In genomic region chr1:130732706-130733658, GRCm38 (mm10) we compare ENCODE assay signal across 15 mouse cellular contexts. TPM values are rescaled to one million over a fixed set of nuclear protein-coding genes. Genes with fewer than 3 reads are reported as not detected.
A peak's percentile ranks its signal among the peaks of the same experiment; 100 is the strongest.
DNase-seq lines count a peak whose midpoint lies in the region; ATAC-seq and TF ChIP-seq lines count a peak whose summit lies in the region.
"Had no signal": no experiment of that assay in that cellular context is flagged by ENCODE, and none has a peak within 500 bp of the region (broad histone marks: within the 10 kb centered on the region; RNA-seq: fewer than 3 reads in every experiment).

No protein-coding gene starts in this region.

- peaks cover 18% of the 10 kb centered on the region for H3K4me1 ChIP-seq in lung, embryonic 14.5 days (ENCODE audit: insufficient read depth)
- H3K4me1 ChIP-seq in intestine, postnatal 0 days (replicated peaks; ENCODE audit: control insufficient read depth, insufficient read depth, low read length) = peaks cover 5% of the 10 kb centered on the region; the same call in 1 of the 2 replicates
- peaks cover 19% of the 10 kb centered on the region; the same call in 1 of the 2 replicates for H3K4me1 ChIP-seq in small intestine, adult 2 months (ENCODE audit: control insufficient read depth, insufficient read depth, insufficient read length, low read length)

- H3K27ac ChIP-seq in lung, embryonic 14.5 days (ENCODE audit: low read depth) = peak overlapping the region; percentile 75
- peak overlapping the region; percentile 37; the same call in 1 of the 2 replicates for H3K27ac ChIP-seq in intestine, postnatal 0 days (ENCODE audit: low read depth, low read length)
- H3K27ac ChIP-seq in small intestine, adult 2 months (ENCODE audit: insufficient read depth, low read depth, low read length) = peak overlapping the region; percentile 88
- H3K27ac ChIP-seq: forebrain, embryonic 10.5 days; heart, adult 2 months had no signal

- H3K9ac ChIP-seq in lung, embryonic 14.5 days = no peak overlapping the region
- 0 out of 2 replicates have a peak overlapping the region, but pooled peaks have one; percentile 17 for H3K9ac ChIP-seq in intestine, postnatal 0 days (ENCODE audit: low read depth, low read length)

- 71% methylated on average over 13 of the region's 13 CpGs for WGBS in lung, embryonic 14.5 days
- 34% methylated on average over 13 of the region's 13 CpGs for WGBS in intestine, postnatal 0 days
- 26% methylated on average over 13 of the region's 13 CpGs for WGBS in small intestine, adult 2 months

- H3K4me3 ChIP-seq in lung, embryonic 14.5 days (ENCODE audit: low read depth, low read length) = peak overlapping the region; percentile 11; the same call in 1 of the 2 replicates
- H3K4me3 ChIP-seq in intestine, postnatal 0 days (ENCODE audit: low read depth, low read length) = peak overlapping the region; percentile 49
- H3K4me3 ChIP-seq in small intestine, adult 2 months (ENCODE audit: low read depth, low read length) = peak overlapping the region; percentile 57
- H3K4me3 ChIP-seq: heart, adult 2 months had no signal

- H3K4me2 ChIP-seq in lung, embryonic 14.5 days = peak overlapping the region; percentile 57
- peak overlapping the region; percentile 62 for H3K4me2 ChIP-seq in intestine, postnatal 0 days (replicated peaks; ENCODE audit: low read depth)

- H3K36me3 ChIP-seq in lung, embryonic 14.5 days (ENCODE audit: insufficient read depth) = no peaks in the 10 kb centered on the region
- no peaks in the 10 kb centered on the region for H3K36me3 ChIP-seq in intestine, postnatal 0 days (ENCODE audit: control insufficient read depth, insufficient read depth)
- H3K36me3 ChIP-seq in small intestine, adult 2 months (ENCODE audit: control insufficient read depth, insufficient read depth, low read length) = peaks cover 9% of the 10 kb centered on the region
- H3K36me3 ChIP-seq: forebrain, embryonic 10.5 days had no signal

- DNase-seq in lung, embryonic 14.5 days = no peak
- DNase-seq in lung, postnatal 36 days = no peak
- DNase-seq in c-Kit-positive CD71-positive TER-119-positive erythroid progenitor cells, embryonic 14.5 days (ENCODE audit: low spot score) = peak; percentile 45
- no peak for DNase-seq in right cerebral cortex, postnatal 14 days
- DNase-seq in left cerebral cortex, adult 9 months (ENCODE audit: low spot score in 2 of 2) = no peak
- DNase-seq: adrenal gland, postnatal 10 days; cerebellum, adult 11-12 months; embryo, embryonic 11 days; heart, adult 2 months; heart, postnatal 4 days; thymus, postnatal 36 days had no signal

- no peaks in the 10 kb centered on the region for H3K27me3 ChIP-seq in lung, embryonic 14.5 days (ENCODE audit: insufficient read depth, low read length)
- H3K27me3 ChIP-seq in intestine, postnatal 0 days (replicated peaks; ENCODE audit: control insufficient read depth, insufficient read depth, low read length) = no peaks in the 10 kb centered on the region
- H3K27me3 ChIP-seq in small intestine, adult 2 months (ENCODE audit: control insufficient read depth, insufficient read depth, low read length) = no peaks in the 10 kb centered on the region

- no peak for TF ChIP-seq CTCF in lung, embryonic 14.5 days (IDR thresholded peaks at IDR 0.05; ENCODE audit: low read depth)
- no peak for TF ChIP-seq CTCF in intestine, postnatal 0 days (IDR thresholded peaks at IDR 0.05; ENCODE audit: low read depth)
- no peak for TF ChIP-seq CTCF in small intestine, adult 2 months (IDR thresholded peaks at IDR 0.05; ENCODE audit: extremely low read depth, insufficient read length, insufficient replicate concordance, low read depth, low read length)

- no peak for TF ChIP-seq POLR2A in small intestine, adult 2 months (IDR thresholded peaks at IDR 0.05; ENCODE audit: low read depth, low read length)

- H3K9me3 ChIP-seq in lung, embryonic 14.5 days (ENCODE audit: low read depth, low read length) = no peaks in the 10 kb centered on the region
- H3K9me3 ChIP-seq in intestine, postnatal 0 days (ENCODE audit: control insufficient read depth) = no peaks in the 10 kb centered on the region
- H3K9me3 ChIP-seq: forebrain, embryonic 10.5 days had no signal

- peak; percentile 2; the same call in 1 of the 2 replicates for ATAC-seq in lung, embryonic 14.5 days (ENCODE audit: insufficient read depth)
- peak; percentile 1; the same call in 1 of the 2 replicates for ATAC-seq in intestine, postnatal 0 days
- ATAC-seq: CD4-positive, CD25-positive, alpha-beta regulatory T cell, adult 4 months had no signal

RNA-seq across cellular contexts. Expression of gene AA986860, which starts 1.2 kb away (rescaled TPM):
- 7.8 TPM in 2 replicates for polyA plus RNA-seq in lung, embryonic 14.5 days (2014; fragmentation: Nextera tagmentation; extraction: Ambion mirVana)
- 42.3 and 46.7 TPM in 2 replicates for polyA plus RNA-seq in intestine, postnatal 0 days (2015; fragmentation: Nextera tagmentation; extraction: Ambion mirVana)
- polyA plus RNA-seq in small intestine, adult 2 months (2012; rRNA removed) = 15.1 and 64.1 TPM in 2 replicates

RNA-seq across cellular contexts. Expression of gene Pfkfb2, which starts 3.9 kb away (rescaled TPM):
- 6.5 and 7.2 TPM in 2 replicates for polyA plus RNA-seq in lung, embryonic 14.5 days (2014; fragmentation: Nextera tagmentation; extraction: Ambion mirVana)
- 6.1 and 7.0 TPM in 2 replicates for polyA plus RNA-seq in intestine, postnatal 0 days (2015; fragmentation: Nextera tagmentation; extraction: Ambion mirVana)
- polyA plus RNA-seq in small intestine, adult 2 months (2012; rRNA removed) = 4.2 and 9.6 TPM in 2 replicates

RNA-seq across cellular contexts. Expression of gene Yod1, which starts 15.9 kb away (rescaled TPM):
- polyA plus RNA-seq in lung, embryonic 14.5 days (2014; fragmentation: Nextera tagmentation; extraction: Ambion mirVana) = 11.7 and 11.8 TPM in 2 replicates
- polyA plus RNA-seq in intestine, postnatal 0 days (2015; fragmentation: Nextera tagmentation; extraction: Ambion mirVana) = 8.9 and 9.5 TPM in 2 replicates
- 0.50 and 1.5 TPM in 2 replicates for polyA plus RNA-seq in small intestine, adult 2 months (2012; rRNA removed)

RNA-seq across cellular contexts. Expression of gene Gm29427, which starts 17.4 kb away (rescaled TPM):
- not detected in 2 replicates for polyA plus RNA-seq in lung, embryonic 14.5 days (2014; fragmentation: Nextera tagmentation; extraction: Ambion mirVana)
- 0.20 and 0.48 TPM in 2 replicates for polyA plus RNA-seq in intestine, postnatal 0 days (2015; fragmentation: Nextera tagmentation; extraction: Ambion mirVana)
- not detected in 2 replicates for polyA plus RNA-seq in small intestine, adult 2 months (2012; rRNA removed)
- polyA plus RNA-seq: CD4-positive, CD25-positive, alpha-beta regulatory T cell, adult 4 months; forebrain, embryonic 10.5 days had no signal

Comparison
In these comparisons a context has a peak if more than half of its experiments do, and no peak if none do; other contexts are left out.
1. H3K27ac ChIP-seq: peak in every context shown above with its lines; median percentile 88 in small intestine, adult 2 months; 75 in lung, embryonic 14.5 days; 37 in intestine, postnatal 0 days.